Mouse (Mus musculus) adrenal gland, adult (tissue): Measurements from ENCODE around the gene Fam155a.
"Not testable (repeated sequence)": the region's sequence is repeated elsewhere in the genome, so short reads cannot be mapped to it uniquely, and the experiment has no call there.

ENCODE experiments used
- DNase-seq, 2 experiments: peaks; one replicate each; pipeline ENCODE4 v3.0.0; 2022 to 2023; ENCODE audit warnings: low spot score in 1 of 2; ENCODE audit not compliant: inconsistent age in 2 of 2

Gene Fam155a

GRCm38 (mm10) chr8:9770999-9771605, at the start of gene Fam155a:
Gene Fam155a, minus strand, starts transcription at chr8:9771161.
- DNase-seq = peak in 1 of 2 experiments; percentile 18

GRCm38 (mm10) chr8:9813273-9813946, 42.4 kb upstream of the Fam155a start:
- DNase-seq = no peak

- no peak for DNase-seq
These were observed 40.1 kb upstream of the Fam155a start for GRCm38 (mm10) chr8:9810955-9811530.

GRCm38 (mm10) chr8:9808596-9808995, 37.6 kb upstream of the Fam155a start:
- DNase-seq = no peak

- DNase-seq = no peak
These were observed 34.7 kb upstream of the Fam155a start for GRCm38 (mm10) chr8:9805676-9806075.

- not testable (repeated sequence) for DNase-seq
These were observed 29.4 kb upstream of the Fam155a start for GRCm38 (mm10) chr8:9800346-9800745.

- no peak for DNase-seq
These were observed 29.0 kb upstream of the Fam155a start for GRCm38 (mm10) chr8:9799923-9800322.

GRCm38 (mm10) chr8:9797514-9797913, 26.6 kb upstream of the Fam155a start:
- no peak for DNase-seq

- no peak for DNase-seq
These were observed 24.8 kb upstream of the Fam155a start for GRCm38 (mm10) chr8:9795724-9796123.

- no peak for DNase-seq
These were observed 22.4 kb upstream of the Fam155a start for GRCm38 (mm10) chr8:9793351-9793750.

GRCm38 (mm10) chr8:9780332-9780731, 9.4 kb upstream of the Fam155a start:
- DNase-seq = no peak

GRCm38 (mm10) chr8:9778148-9778547, 7.2 kb upstream of the Fam155a start:
- no peak for DNase-seq

GRCm38 (mm10) chr8:9776818-9777217, 5.9 kb upstream of the Fam155a start:
- no peak for DNase-seq

- peak in 1 of 2 experiments; percentile 38 for DNase-seq
These were observed 1.5 kb upstream of the Fam155a start for GRCm38 (mm10) chr8:9772519-9772840.

- peak; percentile 5 to 49 for DNase-seq
These were observed 901 bp upstream of the Fam155a start for GRCm38 (mm10) chr8:9771606-9772518.

- DNase-seq = peak; percentile 12 to 78
These were observed 531 bp downstream of the Fam155a start for GRCm38 (mm10) chr8:9770261-9770998.

GRCm38 (mm10) chr8:9769061-9769460, 1.9 kb downstream of the Fam155a start:
- DNase-seq = peak; percentile 37 to 89

GRCm38 (mm10) chr8:9735169-9735568, 35.8 kb downstream of the Fam155a start:
- DNase-seq = no peak

GRCm38 (mm10) chr8:9709791-9710190, 61.2 kb downstream of the Fam155a start:
- no peak for DNase-seq

GRCm38 (mm10) chr8:9707433-9707832, 63.5 kb downstream of the Fam155a start:
- DNase-seq = peak in 1 of 2 experiments; percentile 25

GRCm38 (mm10) chr8:9694794-9695193, 76.2 kb downstream of the Fam155a start:
- DNase-seq = no peak
